Mouse (Mus musculus) granulocyte monocyte progenitor cell, adult 5-6 weeks (primary cell): ENCODE results near the gene Ncaph. TPM values are rescaled to one million over a fixed set of nuclear protein-coding genes. Genes with fewer than 3 reads are reported as not detected.
A peak's percentile ranks its signal among the peaks of the same experiment; 100 is the strongest.
"Not testable (repeated sequence)": the region's sequence is repeated elsewhere in the genome, so short reads cannot be mapped to it uniquely, and the experiment has no call there.

Experiments used
- ATAC-seq: replicated peaks from 2 replicates; pipeline ENCODE4 v1.8.0; 2016; ENCODE audit warnings: mild to moderate bottlenecking, moderate TSS enrichment, inconsistent platforms; ENCODE audit not compliant: poor library complexity, severe bottlenecking
- total RNA-seq, 2 experiments: library from RNA; stranded (forward) in 1 of 2; stranded (reverse) in 1 of 2; fragments of 200-712, 200-1000 nt in 1 of 2; fragments of >200 nt in 1 of 2; fragmentation: Nextera tagmentation in 1 of 2; gene quantifications; 2 replicates each; pipeline ENCODE4 v1.2.3; 2014 to 2017

The Ncaph gene
- total RNA-seq (2014; fragmentation: Nextera tagmentation): 39.1 and 52.5 TPM in 2 replicates
- total RNA-seq (2017): 49.6 and 61.3 TPM in 2 replicates

DNA sequence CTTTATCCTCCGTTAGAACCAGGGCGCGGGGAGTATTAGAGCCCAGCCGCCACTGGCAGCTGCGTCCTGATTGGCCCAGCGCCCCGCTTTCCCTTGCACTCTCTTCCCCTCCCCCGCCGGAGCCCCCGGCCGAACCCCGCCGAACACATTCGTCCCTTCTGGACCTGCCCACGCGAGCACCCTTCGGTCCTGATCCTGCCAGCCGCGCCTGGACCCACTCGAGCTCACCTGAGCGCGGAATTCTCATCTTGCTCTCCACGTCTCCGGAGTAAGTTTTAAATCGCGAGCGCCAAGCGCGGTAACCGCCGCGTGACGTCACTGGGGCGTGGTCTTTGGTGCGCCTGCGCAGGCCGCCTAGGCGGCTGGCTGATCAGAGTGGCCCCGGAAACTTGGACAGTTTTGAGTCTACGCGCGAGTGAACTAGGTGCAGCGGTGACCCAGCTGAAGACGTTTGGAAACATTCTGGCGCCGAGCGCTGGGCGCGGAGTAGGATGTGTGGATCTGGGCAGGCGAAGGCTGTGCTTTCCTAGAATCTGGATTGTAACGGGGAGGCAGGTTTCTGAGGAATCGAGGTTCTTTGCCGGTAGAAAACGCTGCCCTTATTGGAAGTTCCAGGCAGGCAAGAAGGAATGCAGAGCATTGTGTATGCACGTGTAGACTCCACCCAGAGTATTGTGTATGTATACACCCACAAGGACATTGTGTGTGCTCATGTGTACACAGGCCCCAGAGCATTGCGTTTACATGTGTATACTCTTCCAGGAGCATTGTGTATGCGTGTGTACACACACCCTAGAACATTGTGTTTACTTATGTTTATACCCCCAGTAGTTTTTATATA lies at the start of gene Ncaph:
Gene Ncaph (minus strand): TSS at position 334 of the 841 bp plus-strand sequence.
- peak; percentile 72 for ATAC-seq

DNA sequence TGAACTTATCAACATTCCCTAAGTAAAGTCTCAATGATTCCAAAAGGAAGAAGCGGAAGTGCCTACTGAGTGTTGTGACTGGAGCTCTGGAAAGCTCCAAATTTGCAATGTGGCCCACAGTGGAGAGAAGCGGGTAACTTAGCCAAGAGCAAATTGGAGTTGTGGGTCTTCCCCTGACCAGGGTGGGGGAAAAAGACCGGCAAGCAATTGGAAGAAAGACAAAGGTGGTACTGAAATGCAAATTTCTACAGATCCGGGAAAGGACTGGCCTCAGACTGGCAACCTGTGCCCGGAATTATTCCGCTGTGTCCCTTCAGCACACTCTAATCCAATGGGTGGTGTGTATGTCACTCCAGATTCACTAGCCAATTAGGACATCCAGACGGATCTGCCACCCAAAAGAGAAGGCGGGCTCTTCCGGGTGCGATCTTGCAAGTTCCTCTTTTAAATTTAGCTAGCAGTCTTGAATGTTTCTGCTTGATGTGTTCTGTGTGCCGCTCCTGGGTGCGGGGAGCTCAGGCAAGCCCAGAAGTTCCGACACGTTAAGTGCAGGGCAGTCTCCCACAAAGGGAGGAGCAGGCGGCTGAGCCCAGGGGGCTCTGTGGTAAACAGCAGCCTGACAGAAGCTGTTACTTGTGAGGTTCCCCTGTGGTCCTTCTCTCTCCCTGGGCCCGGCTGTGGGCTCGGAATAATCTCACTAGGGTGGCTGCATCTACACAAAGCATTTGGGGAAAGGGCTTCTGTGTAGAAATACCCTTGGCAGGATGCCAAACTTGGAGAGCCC lies 49.0 kb upstream of the Ncaph start:
- ATAC-seq: peak; percentile 99

DNA sequence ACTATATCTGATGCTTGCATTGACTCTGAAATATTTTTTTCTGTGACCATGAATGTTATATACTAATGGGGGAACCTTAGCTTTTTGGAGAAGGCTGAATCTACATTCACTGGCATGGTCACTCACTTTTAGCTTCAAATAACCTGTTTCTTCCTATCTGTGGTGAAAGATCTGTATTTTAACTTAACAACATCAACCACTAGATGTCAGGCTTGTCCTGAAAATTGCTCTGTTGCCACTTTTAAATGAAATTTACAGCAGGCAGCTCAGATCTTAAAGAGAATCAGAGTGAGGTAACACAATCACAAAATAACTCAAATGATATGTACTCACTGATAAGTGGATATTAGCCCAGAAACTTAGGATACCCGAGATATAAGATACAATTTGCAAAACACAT lies 32.5 kb upstream of the Ncaph start:
- ATAC-seq: 0 out of 2 replicates have a peak, but pooled peaks have one; percentile 33

DNA sequence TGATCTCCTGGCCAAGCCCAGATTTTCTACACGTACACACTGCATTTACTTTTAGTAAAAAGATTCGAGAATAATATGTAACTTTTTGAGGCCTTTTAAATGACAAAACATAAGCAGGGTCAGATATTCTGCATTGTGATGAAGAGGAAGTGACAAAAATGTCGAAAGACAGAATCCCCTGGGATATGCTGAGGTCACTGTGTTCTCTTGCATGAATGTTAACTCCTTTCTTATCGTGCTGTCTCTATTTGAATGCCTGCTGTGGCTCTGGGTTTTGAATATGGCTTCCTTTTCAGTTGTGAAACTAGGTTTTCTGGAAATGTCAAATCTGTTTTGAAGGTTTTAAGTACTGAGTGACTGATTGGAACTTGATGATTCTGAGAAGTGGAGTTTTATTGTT lies 31.9 kb upstream of the Ncaph start:
- no peak for ATAC-seq

DNA sequence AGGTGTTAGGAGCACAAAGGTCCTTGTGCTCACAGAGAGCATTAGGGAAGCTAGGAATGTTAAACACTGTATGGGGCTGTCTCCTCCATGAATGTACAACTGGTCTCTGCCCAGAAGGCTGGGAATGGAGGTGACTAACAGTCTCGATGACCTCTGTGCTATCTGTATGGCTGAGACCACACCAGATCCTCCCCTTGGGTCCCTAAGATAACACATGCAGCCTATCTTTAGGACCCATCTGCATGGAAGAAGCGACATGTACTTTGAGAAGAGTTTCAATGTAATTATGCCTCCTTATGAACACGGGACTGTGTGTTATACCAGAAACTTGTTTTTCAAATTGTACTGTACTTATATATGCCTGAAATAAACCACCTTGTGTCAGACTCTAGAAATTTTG lies 11.9 kb upstream of the Ncaph start:
- no peak for ATAC-seq

DNA sequence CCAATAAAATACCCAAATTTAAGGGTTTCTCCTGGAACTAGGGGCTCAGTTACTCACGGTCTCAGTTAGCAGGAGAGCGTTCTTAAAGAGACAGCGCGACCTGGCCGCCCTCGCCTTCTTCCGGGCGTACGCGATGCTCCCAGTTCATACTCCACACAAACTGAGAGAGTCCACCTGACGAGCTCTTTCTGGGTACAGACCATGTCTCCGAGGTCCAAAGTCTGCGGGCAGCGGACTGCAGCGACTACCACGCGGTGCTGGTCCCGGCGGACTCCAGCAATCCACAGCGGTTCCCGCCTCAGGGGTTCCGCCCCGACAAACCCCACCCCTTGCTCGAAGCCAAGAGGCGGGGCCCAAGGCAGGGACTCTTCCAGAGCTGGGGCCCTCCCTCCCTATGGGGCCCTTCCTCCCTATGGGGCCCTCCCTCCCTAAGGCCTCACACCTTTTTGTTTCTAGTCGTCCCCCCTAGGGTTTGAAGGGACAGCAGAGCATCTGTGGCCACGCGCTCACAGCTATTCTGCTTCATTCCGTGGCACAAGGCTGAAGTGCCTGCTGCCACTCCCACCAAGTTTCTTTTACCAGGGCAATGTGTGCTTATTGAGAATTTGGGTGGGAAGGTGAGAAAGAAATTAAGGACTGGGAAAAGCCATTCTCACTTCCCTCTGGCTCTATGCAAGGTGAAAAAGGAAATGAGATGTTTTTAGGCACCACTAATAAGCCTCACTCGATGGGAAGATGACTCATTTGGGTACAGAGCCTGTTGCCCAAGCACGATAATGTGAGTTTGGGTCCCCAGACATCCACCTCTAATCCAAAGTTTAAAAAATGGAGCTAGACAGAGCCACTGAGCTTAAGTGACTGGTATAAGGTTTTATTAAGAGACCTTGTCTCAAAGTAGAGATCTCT lies 9.7 kb upstream of the Ncaph start, which contains the start of gene Itpripl1:
Gene Itpripl1 (minus strand): TSS at position 285 of the 906 bp plus-strand sequence.
- peak; percentile 87 for ATAC-seq

DNA sequence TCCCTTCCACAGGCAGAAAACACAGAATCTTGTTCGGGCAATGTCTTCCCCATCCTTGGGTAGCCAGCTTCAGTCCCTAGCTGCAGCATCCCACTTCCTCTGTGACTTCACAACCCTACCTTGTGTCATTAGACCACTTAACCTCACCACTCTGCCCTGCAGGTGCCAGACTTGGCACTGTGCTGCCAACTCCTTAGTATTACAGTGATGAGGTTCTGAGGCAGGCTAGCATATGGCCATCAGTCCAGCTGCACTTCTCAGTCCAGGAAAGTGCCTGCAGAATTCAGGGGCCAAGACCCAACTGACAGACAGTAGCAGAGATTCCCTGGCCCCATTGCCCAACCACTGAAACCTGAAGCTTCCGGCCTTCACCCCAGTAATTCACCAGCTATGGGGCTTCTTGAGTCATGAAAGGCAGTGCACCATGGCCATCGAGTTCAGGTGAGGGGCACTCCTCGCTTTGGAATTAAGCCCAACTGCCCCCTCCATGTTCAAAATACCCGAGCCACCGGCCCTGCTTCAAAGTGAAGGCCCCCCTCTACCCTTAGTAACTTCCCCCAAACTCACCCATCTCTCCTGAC lies 8.9 kb upstream of the Ncaph start:
- ATAC-seq: peak; percentile 45

DNA sequence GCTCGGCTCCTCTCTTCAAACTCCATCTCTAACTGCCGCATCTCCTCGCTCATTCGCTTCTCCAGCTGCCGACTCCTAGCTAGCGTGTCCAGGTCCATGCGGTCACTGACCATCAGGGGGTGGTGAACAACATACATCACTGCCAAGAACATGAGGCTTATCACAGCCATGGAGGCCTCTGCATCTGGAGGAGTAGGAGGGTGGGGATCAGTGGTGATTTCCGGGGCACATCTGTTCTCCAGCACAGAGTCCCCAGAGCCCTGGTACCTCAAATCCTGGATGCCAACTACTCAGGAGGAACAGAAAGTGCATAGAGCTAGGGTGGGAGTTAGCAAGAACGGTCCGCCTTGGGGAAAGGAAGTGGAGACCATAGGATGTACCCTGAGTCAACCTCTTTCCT lies 8.3 kb upstream of the Ncaph start:
- peak; percentile 48 for ATAC-seq

DNA sequence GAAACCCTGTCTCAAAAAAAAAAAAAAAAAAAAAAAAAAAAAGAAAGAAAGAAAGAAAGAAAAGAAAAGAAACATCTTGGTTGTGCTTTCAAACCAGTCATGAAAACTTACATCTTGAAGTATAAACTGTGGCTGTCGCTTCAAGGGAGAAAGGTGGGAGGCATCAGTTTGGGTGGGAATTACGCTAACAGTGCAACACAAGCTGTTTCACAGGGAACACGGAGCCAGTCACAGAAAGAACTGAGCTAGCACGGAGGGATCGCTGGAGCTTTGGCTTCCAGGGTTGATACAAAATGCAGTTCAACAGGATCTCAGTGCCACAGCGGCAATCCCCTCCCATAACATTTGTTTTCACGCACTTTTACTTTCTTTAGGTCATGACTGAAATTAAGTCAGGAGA lies 6.3 kb upstream of the Ncaph start:
- no peak for ATAC-seq

DNA sequence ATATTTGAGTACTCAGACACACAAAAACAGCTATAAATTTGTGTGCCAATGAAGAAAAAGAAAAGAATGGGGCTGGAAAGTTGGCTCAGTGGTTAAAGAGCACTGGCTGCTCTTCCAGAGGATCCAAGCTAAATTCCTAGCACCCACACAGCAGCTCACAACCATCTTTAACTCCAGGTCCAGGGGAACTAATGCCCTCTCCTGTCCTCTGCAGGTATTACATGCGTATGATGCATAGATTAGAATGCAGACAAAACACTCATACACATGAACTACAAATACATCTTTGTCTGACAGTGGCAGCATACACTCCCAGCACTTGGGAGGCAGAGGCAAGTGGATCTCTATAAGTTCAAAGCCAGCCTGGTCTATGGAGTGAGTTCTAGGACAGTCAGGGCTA lies 5.9 kb upstream of the Ncaph start:
- no peak for ATAC-seq

DNA sequence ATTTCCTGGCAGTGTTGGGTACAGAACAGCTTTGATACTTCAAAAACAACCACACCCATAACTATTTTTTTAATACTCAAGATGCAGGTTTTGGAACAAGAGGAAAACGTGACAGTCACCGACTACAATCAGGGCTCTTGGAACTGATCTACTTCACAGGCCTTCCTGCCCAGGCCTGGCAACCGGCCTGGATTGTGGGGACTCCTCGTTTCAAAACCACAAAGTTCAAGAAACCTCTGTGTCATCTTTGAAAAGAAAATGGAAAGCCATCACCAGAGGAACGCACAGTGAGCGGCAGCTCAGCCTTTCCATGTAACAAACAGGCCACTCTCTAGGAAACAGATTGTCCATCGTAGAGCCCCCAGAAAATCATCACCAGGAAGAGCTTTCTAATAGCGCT lies 5.3 kb upstream of the Ncaph start:
- no peak for ATAC-seq

DNA sequence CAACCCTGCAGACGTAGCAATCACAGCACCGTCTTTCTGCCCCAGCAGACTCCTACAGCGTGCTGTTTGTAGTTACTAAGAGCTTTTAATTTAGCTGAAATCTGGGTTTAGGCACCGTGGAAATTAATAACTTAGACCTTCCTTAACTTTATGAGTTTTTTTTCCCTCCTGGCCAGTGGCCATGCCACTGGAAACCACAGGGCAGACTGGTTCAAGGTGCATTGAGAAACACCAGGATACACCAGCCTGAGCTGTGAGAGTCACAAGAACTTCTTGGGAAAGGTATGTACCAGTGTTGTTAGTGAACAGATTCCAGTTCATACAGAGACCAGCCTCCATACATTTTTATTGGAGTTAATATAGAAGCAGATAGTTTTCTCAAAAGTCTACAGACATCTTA lies 4.7 kb upstream of the Ncaph start:
- ATAC-seq: no peak

DNA sequence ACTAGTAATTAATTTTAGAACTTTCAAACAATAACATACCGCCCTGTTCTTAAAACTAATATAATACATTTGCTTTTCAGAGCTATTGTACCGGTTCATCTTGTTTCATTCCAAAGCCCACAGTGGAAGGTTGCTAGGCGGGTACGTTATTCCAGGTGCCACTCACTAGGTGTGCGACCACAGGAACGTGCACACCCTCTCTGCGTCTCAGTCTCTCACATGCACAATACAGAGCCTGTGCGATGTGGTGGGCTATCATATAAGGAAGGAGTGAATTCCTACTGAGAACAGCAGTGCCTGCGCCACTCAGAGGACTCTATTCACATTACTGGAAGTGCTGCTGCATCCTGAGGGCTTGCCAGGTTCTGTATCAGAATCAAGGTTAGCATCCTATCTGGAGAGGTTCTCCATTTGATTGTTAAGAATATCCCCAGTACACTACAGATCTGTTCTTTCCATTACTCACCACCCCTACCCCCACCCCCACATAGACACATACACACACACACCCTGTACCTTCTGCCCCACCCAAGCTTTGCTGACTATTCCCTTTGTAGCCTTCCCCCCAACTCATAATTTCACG lies 4.2 kb upstream of the Ncaph start:
- no peak for ATAC-seq

DNA sequence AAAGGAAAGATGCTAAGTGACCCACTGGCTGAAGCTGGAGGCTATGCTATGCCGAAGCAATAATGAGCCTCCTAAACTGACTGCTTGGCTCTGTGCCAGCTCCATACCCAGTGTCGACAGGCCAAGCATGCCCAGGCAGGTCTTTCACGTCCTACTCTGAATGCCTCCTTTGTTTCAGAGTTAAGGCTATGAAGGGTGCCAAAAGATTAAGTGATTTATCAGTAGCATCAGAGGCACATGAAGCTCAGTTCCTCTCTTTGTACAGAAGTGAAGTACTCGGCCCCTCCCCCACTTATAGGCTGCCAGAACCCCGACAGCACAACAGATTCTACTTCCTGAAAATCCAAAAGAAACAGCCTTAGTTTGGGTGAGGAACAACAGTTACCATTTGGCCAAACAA lies 3.2 kb upstream of the Ncaph start:
- ATAC-seq: peak; percentile 60

DNA sequence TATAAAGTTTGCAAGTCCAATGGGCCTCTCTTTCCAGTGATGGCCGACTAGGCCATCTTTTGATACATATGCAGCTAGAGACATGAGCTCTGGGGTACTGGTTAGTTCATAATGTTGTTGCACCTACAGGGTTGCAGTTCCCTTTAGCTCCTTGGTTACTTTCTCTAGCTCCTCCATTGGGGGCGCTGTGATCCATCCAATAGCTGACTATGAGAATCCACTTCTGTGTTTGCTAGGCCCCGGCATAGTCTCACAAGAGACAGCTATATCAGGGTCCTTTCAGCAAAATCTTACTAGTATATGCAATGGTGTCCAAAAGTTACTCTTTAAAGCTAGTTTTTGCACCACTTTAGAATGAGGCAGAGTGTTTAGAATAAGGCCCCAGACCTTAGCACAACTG lies 1.5 kb upstream of the Ncaph start:
- not testable (repeated sequence) for ATAC-seq

DNA sequence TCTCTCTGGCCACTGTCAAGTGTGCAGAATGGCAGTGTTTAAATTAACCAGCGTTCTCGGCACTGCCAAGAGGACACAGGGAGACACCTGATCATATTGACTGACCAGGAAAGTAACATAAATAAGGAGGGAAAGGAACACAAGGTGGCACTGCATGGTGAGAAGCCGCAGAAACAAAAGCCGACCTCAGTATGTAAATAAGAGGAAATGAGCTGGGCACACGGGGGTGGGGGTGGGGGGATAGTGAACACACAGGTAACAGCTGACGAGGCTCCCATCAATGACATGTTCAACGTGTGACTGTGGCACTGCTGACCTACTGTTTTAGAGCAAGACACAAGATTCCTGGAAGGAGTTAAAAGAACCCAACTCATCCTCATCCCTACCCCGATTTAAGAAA lies 2.4 kb downstream of the Ncaph start:
- no peak for ATAC-seq

DNA sequence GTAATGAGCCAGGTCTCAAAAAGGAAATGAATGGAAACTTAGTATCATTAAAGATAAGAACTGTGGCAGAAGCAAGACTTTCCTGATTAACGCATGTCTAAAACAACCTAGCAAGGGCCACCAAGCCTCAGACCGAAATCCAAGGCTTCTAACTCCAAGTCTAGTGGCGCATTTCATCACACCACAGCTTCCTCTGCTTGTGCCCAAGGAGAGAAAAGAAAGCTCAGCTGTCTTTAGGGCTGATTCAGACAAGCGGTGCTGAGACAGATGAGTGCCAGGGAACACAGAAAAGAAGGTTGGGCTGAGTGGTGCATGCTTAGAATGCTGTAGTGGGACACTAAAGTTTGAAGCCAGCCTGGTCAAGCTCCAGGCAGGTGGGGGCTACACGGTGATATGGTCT lies 4.8 kb downstream of the Ncaph start:
- no peak for ATAC-seq

DNA sequence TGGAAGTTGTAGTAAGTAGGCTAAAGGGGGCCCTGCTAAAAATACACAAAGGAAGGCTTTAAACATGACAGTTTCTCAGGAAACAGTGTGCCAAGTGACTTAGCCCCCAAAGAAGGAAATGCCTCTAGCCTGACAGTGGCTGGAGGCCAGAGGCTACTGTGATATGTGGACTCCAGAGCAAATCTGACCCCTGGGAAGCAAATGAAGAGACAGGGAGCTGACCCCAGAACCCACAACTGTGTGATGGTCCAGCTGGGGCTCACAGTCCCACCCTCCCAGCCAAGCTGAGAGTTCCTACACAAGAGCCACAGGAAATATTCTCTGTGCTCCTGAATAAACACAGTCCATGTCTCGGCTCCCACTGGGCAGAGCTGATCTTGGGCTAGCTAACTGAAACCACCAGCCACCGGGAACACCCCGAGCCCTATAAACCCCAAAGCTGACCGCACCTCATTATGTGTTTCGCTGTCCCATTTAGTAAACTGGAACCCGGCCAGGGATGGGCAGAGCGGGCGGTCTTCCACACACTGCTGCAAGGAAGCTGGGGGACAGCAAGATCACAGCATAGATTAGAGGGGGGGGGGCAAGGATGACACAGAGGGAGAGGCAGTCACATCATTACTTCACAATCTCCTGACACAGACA lies 12.0 kb downstream of the Ncaph start:
- no peak for ATAC-seq

DNA sequence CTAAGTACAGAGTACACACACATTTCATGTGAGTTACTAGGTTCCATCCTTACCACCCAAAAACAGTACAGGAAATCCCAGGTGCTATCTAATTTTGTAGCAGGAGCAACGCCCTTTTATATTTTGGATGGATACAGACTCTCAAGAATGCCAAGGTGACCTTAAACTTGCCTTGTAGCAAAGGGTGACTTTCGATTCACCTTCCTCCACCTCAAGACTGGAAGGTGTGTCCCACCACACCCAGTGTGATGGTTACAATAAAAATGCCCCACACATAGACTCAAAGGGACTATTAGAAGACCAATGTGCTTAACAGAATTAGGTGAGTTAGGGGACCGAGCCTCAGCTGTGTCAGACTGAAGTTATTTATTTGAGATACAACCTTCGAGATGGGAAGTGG lies 24.8 kb downstream of the Ncaph start:
- ATAC-seq: no peak
